Mouse (Mus musculus) testis, adult 2 months (tissue): ENCODE results near the gene Rell1.

Experiments used
- CTCF ChIP-seq: fragments of 200-500 bp; IDR thresholded peaks from 2 replicates; pipeline ENCODE4 v1.5.1; 2012; ENCODE audit warnings: low read depth, mild to moderate bottlenecking, inconsistent platforms, low read length, moderate library complexity; ENCODE audit not compliant: control insufficient read depth, insufficient read depth, insufficient replicate concordance
- POLR2A ChIP-seq: fragments of 200-500 bp; IDR thresholded peaks from 2 replicates; pipeline ENCODE4 v1.6.1; 2012; ENCODE audit warnings: low read depth, mild to moderate bottlenecking, inconsistent platforms, low read length, moderate library complexity; ENCODE audit not compliant: control insufficient read depth

DNA sequence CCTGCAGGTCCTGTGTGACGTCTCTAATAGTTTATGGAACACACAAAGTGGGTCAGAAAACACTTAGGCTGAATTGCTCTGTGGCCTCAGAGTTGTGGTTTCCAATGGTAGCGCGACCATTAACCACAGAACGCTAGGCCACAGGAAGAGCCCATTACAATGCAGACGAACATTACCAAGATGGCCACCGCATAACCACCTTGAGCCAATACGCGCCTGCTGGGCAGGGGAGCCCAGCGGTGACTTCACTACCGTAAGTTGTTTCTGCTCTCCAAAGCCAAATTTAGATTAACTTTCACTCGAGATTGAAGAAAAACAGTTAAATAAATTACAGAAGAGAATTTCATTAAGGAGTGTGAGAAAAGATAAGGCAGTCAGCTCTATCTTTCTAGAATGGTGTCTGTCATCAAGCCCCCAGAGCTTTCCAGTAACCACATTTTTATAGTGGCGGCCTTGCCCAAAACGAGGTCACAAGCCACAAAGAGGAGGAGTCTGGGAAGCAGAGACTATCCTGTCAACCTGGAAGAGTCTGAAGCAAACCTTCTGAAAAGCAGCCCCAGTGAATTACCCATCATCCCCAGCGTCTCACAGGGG is 43.6 kb downstream of the Rell1 start:
- TF ChIP-seq CTCF = no peak
- no peak for TF ChIP-seq POLR2A
